ENCODE assay signal across 8 mouse cellular contexts in the genomic region with DNA sequence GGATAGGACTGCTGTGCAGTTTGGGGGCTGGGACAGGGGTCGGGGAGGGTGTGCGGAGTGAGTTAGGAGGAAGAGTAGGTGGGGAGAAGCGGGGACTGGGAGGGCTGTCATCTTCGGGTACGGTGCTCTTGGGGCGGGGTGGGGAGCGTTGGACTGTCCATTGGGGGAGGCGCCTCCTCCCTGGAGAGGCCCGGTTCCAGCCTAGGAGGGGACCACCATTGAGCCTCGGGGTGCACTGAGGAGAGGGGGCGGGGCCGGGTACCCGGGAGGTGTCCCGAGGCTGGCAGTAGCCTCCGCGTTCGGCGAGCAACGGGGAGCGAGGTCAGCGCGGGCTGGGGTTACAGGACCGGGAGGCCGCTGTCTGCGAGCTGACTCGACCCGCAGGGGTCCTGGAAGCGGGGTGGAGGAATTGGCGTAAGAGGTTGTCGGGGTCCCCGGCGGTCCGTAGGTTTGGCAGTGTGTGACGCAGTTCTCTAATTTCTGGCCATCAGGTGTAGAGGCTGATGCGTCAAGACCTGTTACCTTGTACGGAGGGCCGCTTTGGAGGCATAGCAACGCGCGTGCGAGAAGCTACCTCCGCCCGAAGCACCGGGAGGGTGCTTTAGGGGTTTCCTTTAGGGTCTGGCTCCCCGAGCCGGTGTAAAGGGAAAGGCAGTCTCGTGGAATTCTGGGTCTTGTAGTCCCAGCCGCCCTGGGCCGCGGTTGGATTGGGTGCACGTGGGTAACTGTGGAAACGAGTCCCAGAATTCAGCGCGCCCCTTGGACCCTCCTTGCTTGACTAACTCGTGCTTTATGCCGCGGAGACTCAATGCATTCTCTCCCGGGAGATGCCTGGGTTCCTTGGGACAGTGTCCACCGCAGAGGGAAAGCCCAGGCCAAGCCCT. TPM values are rescaled to one million over a fixed set of nuclear protein-coding genes. Genes with fewer than 3 reads are reported as not detected.
DNase-seq lines count a peak whose midpoint lies in the region; ATAC-seq lines count a peak whose summit lies in the region.

No protein-coding gene starts in this region.

- no peaks in the 10 kb centered on the region for H3K27me3 ChIP-seq in hindbrain, embryonic 15.5 days

- peak overlapping the region; percentile 80 for H3K4me2 ChIP-seq in hindbrain, embryonic 15.5 days

- peak; percentile 73 for ATAC-seq in hindbrain, embryonic 15.5 days (ENCODE audit: low FRiP score, low read depth)

- DNase-seq in Muller cell, postnatal 12 days (ENCODE audit: inconsistent ontology term), result peak; percentile 94
- peak; percentile 90 for DNase-seq in cerebellum, adult 9-10 months
- peak; percentile 84 to 88 for DNase-seq in frontal cortex, postnatal 25 days (ENCODE audit: low spot score in 2 of 2)
- DNase-seq in left cerebral cortex, adult 11 months (ENCODE audit: low spot score), result peak; percentile 85
- DNase-seq in lung, postnatal 4 days, result peak; percentile 87 to 88
- peak; percentile 73 for DNase-seq in retina, postnatal 7 days (ENCODE audit: low read depth, low spot score)
- peak; percentile 65 for DNase-seq in urinary bladder, adult 2 months (ENCODE audit: low spot score)

- H3K9ac ChIP-seq in hindbrain, embryonic 15.5 days, result peak overlapping the region; percentile 75

- under 1% methylated on average over 56 of the region's 59 CpGs for WGBS in hindbrain, embryonic 15.5 days

- no peaks in the 10 kb centered on the region for H3K36me3 ChIP-seq in hindbrain, embryonic 15.5 days

- H3K4me1 ChIP-seq in hindbrain, embryonic 15.5 days (replicated peaks), result peaks cover 21% of the 10 kb centered on the region

- no peaks in the 10 kb centered on the region for H3K9me3 ChIP-seq in hindbrain, embryonic 15.5 days

- H3K27ac ChIP-seq in hindbrain, embryonic 15.5 days (replicated peaks), result peak overlapping the region; percentile 97

- H3K4me3 ChIP-seq in hindbrain, embryonic 15.5 days, result peak overlapping the region; percentile 85

RNA-seq across cellular contexts. Expression of a gene that starts 11.3 kb away (rescaled TPM):
- polyA plus RNA-seq in hindbrain, embryonic 15.5 days (2015; fragmentation: Nextera tagmentation; extraction: Ambion mirVana), result 47.4 and 50.1 TPM in 2 replicates
- polyA plus RNA-seq in urinary bladder, adult 2 months (2012; rRNA removed), result 12.9 and 16.1 TPM in 2 replicates

Comparison
In these comparisons a context has a peak if more than half of its experiments do, and no peak if none do; other contexts are left out.
1. Peak in every context shown above with its lines: DNase-seq, ATAC-seq, H3K4me3 ChIP-seq and H3K27ac ChIP-seq.